Mouse (Mus musculus) stomach, postnatal 0 days (tissue): ENCODE results near the gene Snrpg.

Experiments
- CTCF ChIP-seq: IDR thresholded peaks from 2 replicates; pipeline ENCODE4 v1.5.1; 2016; ENCODE audit warnings: antibody characterized with exemption, low read depth, mild to moderate bottlenecking, moderate library complexity
- EP300 ChIP-seq: optimal IDR thresholded peaks from 2 replicates; pipeline ENCODE3; 2016; ENCODE audit warnings: antibody characterized with exemption

- no peak for TF ChIP-seq EP300
- TF ChIP-seq CTCF: no peak
Observed at GRCm38 (mm10) chr6:86395969-86396368, 24.9 kb downstream of the Snrpg start.
